Mouse (Mus musculus): ENCODE measurements around the gene Hsbp1.

DNA sequence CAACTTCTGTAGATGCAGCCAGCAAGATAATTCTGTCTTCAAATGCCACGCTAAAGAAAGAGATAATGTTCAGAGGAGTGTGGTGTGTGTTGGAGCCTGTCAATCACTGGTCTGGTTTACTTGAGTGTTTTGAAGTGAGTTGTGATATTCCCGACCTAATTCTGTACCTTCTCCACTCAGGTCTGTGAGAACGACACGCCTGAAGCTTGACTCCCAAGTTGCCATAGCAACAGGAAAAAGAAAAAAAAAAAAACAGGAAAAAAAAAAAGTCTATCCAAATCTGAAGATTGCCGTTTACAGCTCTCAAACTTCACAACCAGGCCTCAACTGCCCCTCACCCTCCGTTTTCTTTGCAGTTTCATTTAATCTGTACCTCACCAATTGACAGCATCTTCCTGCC, 21.1 kb upstream of the Hsbp1 start:
- TF ChIP-seq MAFK (IDR thresholded peaks at IDR 0.05; ENCODE audit: insufficient read depth, low read depth, low read length), result no peak
- peak; percentile 82 for TF ChIP-seq ZNF384 (IDR thresholded peaks at IDR 0.05; ENCODE audit: low read depth, low read length)
- TF ChIP-seq CHD2 (IDR thresholded peaks at IDR 0.05; ENCODE audit: low read depth, low read length), result no peak

Data from ES-E14 (cell line).